Mouse (Mus musculus): Measurements from ENCODE around the gene Cwc27. TPM values are rescaled to one million over a fixed set of nuclear protein-coding genes. Genes with fewer than 3 reads are reported as not detected.

Cwc27 gene
- polyA plus RNA-seq, 1 experiment from 2014 or later, result 33.3 TPM

DNA sequence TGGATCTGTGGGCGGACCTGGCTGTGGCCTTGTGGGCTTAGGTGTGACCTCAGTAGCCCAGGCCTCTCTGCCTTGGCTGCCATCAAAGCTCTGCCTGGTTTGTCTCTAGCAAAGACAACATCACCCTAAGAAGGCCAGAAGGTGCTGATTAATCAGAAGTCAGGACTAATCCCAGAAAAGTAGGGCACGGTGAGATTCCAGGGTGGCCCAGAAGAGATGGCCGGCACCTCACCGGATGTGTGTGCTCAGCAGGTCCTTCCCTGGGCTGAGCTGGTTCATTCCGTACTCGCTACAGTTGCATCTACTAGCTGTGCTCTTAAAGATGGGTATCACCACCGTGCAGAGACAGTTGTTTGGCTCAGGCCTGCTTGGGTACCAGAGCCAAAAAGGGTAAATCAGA is 201.8 kb downstream of the Cwc27 start:
- Histone ChIP-seq H3K4me1 (no peaks in the 10 kb centered on the region), H3K4me3 (no peak overlapping the region), H3K36me3 (no peaks in the 10 kb centered on the region), H3K9me3 (replicated peaks) (no peaks in the 10 kb centered on the region), H3K27me3 (ENCODE audit: low read depth, poor library complexity, severe bottlenecking) (no peaks in the 10 kb centered on the region), H3K27ac (no peak overlapping the region)
- no peak for DNase-seq (ENCODE audit: low spot score)
- WGBS, result 91% methylated on average over 7 of the region's 7 CpGs

DNA sequence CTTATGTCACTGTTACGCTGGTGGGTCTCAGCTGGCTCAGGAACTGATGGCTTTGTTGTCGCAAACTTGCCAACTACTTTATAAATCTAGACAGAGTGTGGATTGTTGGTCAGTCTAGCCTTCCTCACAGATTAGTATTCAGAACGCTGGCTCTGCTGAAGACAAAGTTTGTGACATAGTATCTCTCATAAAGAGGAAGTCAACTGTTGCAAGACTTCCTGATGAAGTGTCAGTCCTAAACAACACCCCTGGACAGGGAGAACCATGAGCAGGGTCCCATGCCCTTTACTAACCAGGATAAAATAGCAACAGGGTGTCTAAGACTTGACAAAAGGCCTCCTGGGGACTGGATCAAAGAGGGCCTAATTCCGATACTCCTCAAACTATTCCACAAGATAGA is 205.6 kb downstream of the Cwc27 start:
- Histone ChIP-seq H3K27ac (no peak overlapping the region), H3K27me3 (ENCODE audit: low read depth, poor library complexity, severe bottlenecking) (no peaks in the 10 kb centered on the region), H3K36me3 (no peaks in the 10 kb centered on the region), H3K4me1 (peaks cover 14% of the 10 kb centered on the region), H3K4me3 (no peak overlapping the region), H3K9me3 (replicated peaks) (no peaks in the 10 kb centered on the region)
- 94% methylated on average over 4 of the region's 4 CpGs for WGBS
- DNase-seq (ENCODE audit: low spot score), result no peak

DNA sequence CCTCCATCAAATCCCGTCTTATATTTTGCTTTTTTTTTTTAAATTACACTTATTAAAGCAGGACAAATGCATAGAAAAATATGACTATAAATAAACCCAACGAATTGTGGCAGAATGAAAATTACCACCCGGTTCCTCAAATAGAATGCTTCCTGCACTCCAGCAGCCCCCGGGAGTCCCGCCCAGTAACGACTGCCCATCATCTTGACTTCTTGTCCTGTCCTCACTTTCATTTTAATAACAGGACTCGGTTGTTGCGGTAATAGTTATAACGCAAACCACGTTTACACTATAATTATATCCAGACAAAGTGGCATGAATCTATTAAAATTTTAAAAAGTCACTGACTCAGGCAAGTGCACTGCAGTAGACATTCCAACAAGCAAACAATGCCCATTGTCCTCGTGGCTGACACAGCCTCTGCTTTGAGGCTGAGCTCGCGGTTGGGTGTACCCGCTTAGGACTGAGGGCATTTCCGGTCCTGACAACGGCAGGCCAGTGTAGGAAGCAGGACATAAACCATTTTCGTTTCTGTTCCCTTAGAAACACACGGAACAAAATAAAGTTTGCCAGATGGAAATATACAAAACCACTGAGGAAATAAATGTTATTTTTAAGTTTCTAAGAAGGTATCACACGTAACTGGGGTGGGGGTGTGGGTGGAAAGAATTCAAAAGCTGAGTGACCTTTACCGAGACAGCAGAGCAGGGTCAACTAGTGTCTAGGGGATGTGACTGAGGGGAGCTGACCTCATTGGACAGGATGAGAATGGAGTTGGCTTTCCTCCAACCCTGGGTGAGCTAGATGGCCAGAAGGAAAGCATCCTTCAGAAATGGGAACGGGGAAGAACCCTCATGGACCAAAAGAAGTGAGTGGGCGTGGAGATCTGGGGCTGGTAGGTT is 206.5 kb downstream of the Cwc27 start:
- 90% methylated on average over 22 of the region's 22 CpGs for WGBS
- H3K36me3 ChIP-seq, result no peaks in the 10 kb centered on the region
- H3K4me1 ChIP-seq, result peaks cover 14% of the 10 kb centered on the region
- DNase-seq (ENCODE audit: low spot score), result no peak
- H3K4me3 ChIP-seq, result no peak overlapping the region
- no peaks in the 10 kb centered on the region for H3K9me3 ChIP-seq (replicated peaks)
- H3K27ac ChIP-seq, result no peak overlapping the region
- H3K27me3 ChIP-seq (ENCODE audit: low read depth, poor library complexity, severe bottlenecking), result no peaks in the 10 kb centered on the region

DNA sequence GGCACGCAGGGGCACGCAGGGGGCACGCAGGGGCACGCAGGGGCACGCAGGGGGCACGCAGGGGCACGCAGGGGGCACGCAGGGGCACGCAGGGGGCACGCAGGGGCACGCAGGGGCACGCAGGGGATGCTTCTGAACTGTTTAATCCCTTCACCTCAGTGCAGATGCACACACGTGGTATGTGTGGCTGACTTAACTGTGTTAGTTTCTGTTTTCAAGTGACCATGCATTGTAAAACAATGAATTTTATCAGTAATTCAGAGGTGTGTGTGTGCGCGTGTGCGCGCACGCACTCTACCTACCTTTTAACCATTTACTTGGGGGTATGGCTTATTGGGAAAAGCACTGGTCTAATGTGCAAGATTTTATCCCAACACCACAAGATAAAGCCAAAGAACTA is 208.4 kb downstream of the Cwc27 start:
- Histone ChIP-seq H3K4me3 (no peak overlapping the region), H3K27ac (peak overlapping the region; percentile 67), H3K36me3 (no peaks in the 10 kb centered on the region), H3K9me3 (replicated peaks) (no peaks in the 10 kb centered on the region), H3K27me3 (ENCODE audit: low read depth, poor library complexity, severe bottlenecking) (no peaks in the 10 kb centered on the region), H3K4me1 (peaks cover 14% of the 10 kb centered on the region)
- 80% methylated on average over 18 of the region's 18 CpGs for WGBS
- no peak for DNase-seq (ENCODE audit: low spot score)

DNA sequence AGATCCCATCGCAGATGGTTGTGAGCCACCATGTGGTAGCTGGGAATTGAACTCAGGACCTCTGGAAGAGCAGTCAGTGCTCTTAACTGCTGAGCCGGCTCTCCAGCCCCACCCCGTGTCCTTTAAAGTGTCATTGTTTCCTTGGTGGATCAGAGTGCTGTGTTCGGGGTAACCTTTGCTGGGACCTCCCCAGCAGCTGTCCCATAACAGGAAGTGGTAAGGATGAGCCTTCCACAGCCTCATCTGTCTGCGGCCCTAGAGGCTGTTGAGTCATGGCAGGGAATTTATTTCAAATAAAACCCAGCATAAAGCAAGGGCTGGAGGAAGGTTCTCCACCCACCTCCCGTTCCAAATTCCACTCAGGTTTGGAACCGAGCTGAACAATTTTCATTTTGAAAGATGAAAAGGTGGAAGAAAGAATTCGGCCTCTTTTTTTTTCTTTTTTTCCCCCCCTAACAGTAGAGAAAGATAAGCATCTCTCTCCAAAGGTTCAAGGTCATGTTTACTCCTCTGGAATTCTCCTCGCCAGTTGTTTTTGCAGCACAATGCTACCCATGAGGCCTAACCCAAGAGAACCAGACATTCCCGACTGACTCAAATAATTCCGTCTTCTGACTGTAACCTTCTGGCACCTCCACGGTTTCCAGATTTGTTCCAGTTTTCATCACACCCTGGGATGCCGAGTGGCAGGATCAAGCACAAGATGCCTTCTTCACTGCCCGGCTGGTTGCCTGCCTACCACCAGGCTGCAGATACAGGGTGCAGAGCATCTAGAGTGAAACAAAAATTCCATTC is 210.0 kb downstream of the Cwc27 start:
- WGBS, result 82% methylated on average over 14 of the region's 14 CpGs
- Histone ChIP-seq H3K4me3 (no peak overlapping the region), H3K4me1 (peaks cover 14% of the 10 kb centered on the region), H3K27me3 (ENCODE audit: low read depth, poor library complexity, severe bottlenecking) (no peaks in the 10 kb centered on the region), H3K9me3 (replicated peaks) (no peaks in the 10 kb centered on the region), H3K27ac (no peak overlapping the region), H3K36me3 (no peaks in the 10 kb centered on the region)
- DNase-seq (ENCODE audit: low spot score), result no peak

DNA sequence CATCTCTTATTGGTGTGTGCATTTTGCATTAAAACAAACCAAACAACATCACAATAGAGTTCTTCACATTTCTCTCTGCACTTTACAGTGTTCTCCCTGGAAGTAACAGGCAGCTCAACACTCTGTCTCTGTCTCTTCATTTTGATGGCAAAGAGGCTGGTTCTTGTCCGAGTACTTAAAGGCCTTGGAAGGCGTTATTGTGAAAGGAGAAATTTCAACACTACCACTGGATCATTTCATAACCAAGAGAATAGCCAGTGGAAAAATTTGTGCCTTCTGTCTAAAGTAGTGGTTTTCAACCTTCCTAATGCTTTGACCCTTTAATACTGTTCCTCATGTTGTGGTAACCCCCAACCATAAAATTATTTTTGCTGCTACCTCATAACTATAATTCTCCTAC is 211.8 kb downstream of the Cwc27 start:
- Histone ChIP-seq H3K4me1 (peaks cover 14% of the 10 kb centered on the region), H3K27me3 (ENCODE audit: low read depth, poor library complexity, severe bottlenecking) (no peaks in the 10 kb centered on the region), H3K4me3 (no peak overlapping the region), H3K27ac (no peak overlapping the region), H3K36me3 (no peaks in the 10 kb centered on the region), H3K9me3 (replicated peaks) (no peaks in the 10 kb centered on the region)
- 92% methylated on average over 2 of the region's 2 CpGs for WGBS
- no peak for DNase-seq (ENCODE audit: low spot score)

DNA sequence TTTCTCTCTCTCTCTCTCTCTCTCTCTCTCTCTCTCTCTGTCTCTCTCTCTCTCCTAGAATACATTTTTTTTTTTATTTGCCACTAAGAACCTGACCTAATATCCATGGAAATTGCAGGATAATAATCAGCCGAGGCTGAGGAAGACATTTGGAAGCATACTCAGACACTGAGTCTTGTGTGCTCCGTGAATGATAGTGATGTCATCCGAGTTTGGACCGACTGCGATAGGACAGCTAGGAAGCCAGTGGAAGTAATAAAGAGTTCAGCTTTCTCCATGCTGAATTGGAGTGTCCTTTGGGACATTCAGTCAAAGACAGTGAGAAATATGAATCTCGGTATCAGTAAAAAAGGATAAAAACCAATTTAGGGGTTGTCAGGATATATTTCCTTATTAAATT is 214.7 kb downstream of the Cwc27 start:
- 92% methylated on average over 6 of the region's 6 CpGs for WGBS
- no peaks in the 10 kb centered on the region for H3K36me3 ChIP-seq
- no peak overlapping the region for H3K4me3 ChIP-seq
- H3K27ac ChIP-seq, result no peak overlapping the region
- DNase-seq (ENCODE audit: low spot score), result no peak
- H3K27me3 ChIP-seq (ENCODE audit: low read depth, poor library complexity, severe bottlenecking), result no peaks in the 10 kb centered on the region
- no peaks in the 10 kb centered on the region for H3K4me1 ChIP-seq
- H3K9me3 ChIP-seq (replicated peaks), result no peaks in the 10 kb centered on the region

DNA sequence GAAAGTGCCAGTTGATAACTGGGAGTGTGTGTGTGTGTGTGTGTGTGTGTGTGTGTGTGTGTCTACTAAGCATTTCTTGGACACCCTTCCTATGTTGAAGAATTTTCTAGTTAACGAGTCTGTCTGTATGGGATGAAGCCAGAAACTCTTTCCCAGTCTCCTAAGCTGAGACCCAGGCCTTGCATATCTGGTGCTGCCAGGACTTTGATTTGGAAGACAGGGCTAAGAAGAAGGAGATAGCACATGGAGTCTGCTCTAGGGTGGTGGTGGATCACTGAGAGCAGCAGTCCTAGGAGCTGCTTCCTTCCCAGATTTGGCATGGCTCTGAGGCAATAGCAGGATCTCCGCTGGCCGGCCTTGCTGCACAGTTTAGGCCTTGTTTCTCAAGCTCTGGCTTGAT is 215.2 kb downstream of the Cwc27 start:
- Histone ChIP-seq H3K4me1 (no peaks in the 10 kb centered on the region), H3K27me3 (ENCODE audit: low read depth, poor library complexity, severe bottlenecking) (no peaks in the 10 kb centered on the region), H3K9me3 (replicated peaks) (no peaks in the 10 kb centered on the region), H3K4me3 (no peak overlapping the region), H3K36me3 (no peaks in the 10 kb centered on the region), H3K27ac (no peak overlapping the region)
- DNase-seq (ENCODE audit: low spot score), result no peak
- WGBS, result 98% methylated on average over 3 of the region's 3 CpGs

DNA sequence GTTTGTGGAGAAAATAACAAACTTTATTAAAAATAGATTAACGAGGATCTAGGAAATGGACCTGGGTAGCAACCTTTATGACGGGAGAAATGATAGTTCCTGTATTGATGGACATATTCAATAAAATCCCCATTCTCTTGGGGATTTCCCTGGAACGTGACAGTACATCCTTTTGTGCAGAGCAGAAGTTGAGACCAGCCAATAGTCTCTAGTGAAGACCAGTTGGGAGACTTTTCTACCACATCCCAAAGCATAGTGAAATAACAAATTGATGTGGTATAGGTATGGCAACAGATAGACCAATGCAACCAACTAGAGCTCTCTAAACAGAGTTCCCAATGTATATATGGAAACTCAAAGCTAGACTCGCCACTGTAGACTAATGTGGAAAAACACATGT is 220.7 kb downstream of the Cwc27 start:
- no peak for DNase-seq (ENCODE audit: low spot score)
- no peaks in the 10 kb centered on the region for H3K9me3 ChIP-seq (replicated peaks)
- no peaks in the 10 kb centered on the region for H3K4me1 ChIP-seq
- no peak overlapping the region for H3K4me3 ChIP-seq
- WGBS, result 93% methylated on average over 4 of the region's 4 CpGs
- no peak overlapping the region for H3K27ac ChIP-seq
- H3K27me3 ChIP-seq (ENCODE audit: low read depth, poor library complexity, severe bottlenecking), result no peaks in the 10 kb centered on the region
- H3K36me3 ChIP-seq, result no peaks in the 10 kb centered on the region

DNA sequence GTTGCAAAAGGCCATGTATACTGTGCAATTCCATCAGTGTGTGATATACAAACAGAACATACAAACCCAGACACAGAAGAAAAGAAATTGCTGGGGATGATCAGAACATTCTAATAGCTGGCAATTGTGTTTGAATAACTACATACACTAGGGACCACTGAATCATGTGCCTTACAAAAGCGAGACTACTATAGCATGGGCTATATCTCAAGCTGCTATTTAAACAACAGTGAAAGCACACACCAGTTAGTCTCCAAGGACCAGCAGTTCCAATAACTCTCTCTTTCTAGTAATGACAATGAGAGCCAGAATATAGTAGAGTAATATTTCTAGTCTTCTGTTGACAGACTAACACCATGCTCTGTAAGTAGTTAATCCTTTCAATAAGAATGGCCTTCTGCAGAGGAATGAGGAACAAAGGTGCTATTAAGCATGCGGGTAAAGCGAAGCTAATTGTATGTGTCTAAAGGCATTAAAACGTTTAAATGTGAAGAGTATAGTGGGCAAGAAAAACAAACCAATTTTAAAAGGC is 222.1 kb downstream of the Cwc27 start:
- H3K27ac ChIP-seq, result no peak overlapping the region
- H3K4me1 ChIP-seq, result peaks cover 6% of the 10 kb centered on the region
- no peaks in the 10 kb centered on the region for H3K9me3 ChIP-seq (replicated peaks)
- no peak for DNase-seq (ENCODE audit: low spot score)
- H3K4me3 ChIP-seq, result no peak overlapping the region
- WGBS, result 74% methylated on average over 4 of the region's 4 CpGs
- no peaks in the 10 kb centered on the region for H3K27me3 ChIP-seq (ENCODE audit: low read depth, poor library complexity, severe bottlenecking)
- H3K36me3 ChIP-seq, result no peaks in the 10 kb centered on the region

DNA sequence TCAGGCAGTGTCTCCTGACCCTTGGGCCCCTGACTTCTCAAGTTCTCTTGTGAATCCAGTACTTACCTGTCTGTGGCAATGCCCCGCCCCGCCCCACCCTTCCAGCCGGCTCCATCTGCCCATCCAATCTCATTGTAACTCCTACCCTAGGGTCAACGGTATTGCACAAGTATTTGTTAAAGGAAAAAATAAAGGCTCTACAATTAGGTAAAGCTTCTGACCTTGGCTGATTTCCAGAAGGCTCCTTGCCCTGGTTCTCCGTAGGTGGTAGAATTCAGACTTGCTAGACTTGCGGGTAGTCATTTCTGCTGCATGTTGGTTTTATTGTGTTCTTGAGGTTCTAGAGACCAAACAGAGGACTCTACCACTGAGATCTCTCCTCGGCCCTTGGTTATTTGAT is 226.0 kb downstream of the Cwc27 start:
- WGBS, result 90% methylated on average over 7 of the region's 7 CpGs

DNA sequence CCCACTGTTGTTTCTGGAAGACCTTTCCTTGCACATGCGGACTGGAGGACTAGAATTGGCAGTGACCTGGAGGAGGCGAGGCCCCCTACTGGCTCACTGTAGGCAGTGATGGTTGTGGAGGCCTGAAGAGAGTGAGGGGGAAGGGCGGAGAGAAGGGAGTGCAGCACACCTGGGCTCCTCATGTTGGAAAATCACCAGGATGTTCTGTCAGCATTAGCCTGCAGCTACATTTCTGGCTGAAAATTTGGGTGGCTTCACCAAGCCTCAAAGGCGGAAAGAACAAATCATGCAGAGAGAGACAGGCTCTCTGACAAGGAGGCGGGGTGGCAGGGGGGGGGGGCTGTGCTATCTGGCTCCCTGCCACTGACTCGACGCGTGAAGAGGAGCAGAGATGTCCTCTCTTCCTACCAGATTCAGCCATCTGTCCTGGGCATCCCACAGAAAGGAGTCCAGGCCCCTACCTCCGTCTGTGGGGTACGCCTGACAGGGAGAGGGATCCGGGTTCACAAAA is 226.8 kb downstream of the Cwc27 start:
- DNase-seq (ENCODE audit: low spot score), result peak; percentile 56
- H3K36me3 ChIP-seq, result no peaks in the 10 kb centered on the region

More for the DNA sequence above, 226.0 kb downstream of the Cwc27 start:
- Histone ChIP-seq H3K36me3 (no peaks in the 10 kb centered on the region), H3K27me3 (ENCODE audit: low read depth, poor library complexity, severe bottlenecking) (no peaks in the 10 kb centered on the region), H3K9me3 (replicated peaks) (no peaks in the 10 kb centered on the region), H3K4me1 (peaks cover 8% of the 10 kb centered on the region), H3K27ac (no peak overlapping the region), H3K4me3 (no peak overlapping the region)
- no peak for DNase-seq (ENCODE audit: low spot score)

DNA sequence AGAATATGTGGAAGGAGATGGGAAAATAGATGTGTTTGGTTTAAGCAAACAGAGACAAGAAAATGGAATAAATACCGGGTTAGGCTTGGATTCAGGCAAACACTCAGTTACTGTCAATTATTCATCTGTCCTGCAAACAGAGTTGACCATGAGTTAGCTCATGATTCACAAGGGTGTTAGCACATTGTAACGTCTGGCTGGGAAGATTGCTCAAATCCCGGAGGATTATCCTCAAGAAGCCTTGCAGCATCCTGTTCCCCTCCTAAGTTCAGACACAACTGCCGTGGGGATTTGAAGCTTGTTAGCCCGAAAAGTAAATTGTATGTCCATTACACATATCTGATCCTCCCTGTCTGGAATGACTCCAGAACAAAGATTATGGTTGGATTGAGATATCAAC is 228.6 kb downstream of the Cwc27 start:
- no peak for DNase-seq (ENCODE audit: low spot score)
- Histone ChIP-seq H3K27me3 (ENCODE audit: low read depth, poor library complexity, severe bottlenecking) (no peaks in the 10 kb centered on the region), H3K4me1 (peaks cover 18% of the 10 kb centered on the region), H3K4me3 (no peak overlapping the region), H3K27ac (no peak overlapping the region), H3K9me3 (replicated peaks) (no peaks in the 10 kb centered on the region), H3K36me3 (no peaks in the 10 kb centered on the region)
- 81% methylated on average over 5 of the region's 5 CpGs for WGBS

More for the DNA sequence above, 226.8 kb downstream of the Cwc27 start:
- Histone ChIP-seq H3K27ac (peak overlapping the region; percentile 38; the same call in 1 of the 2 replicates), H3K4me3 (no peak overlapping the region), H3K27me3 (ENCODE audit: low read depth, poor library complexity, severe bottlenecking) (no peaks in the 10 kb centered on the region), H3K4me1 (peaks cover 8% of the 10 kb centered on the region), H3K9me3 (replicated peaks) (no peaks in the 10 kb centered on the region)
- 48% methylated on average over 11 of the region's 11 CpGs for WGBS

Data from limb, embryonic 10.5 days (tissue).